Mouse (Mus musculus): Measurements from ENCODE around the gene Rere. TPM values are rescaled to one million over a fixed set of nuclear protein-coding genes. Genes with fewer than 3 reads are reported as not detected.

The Rere gene
- total and polyA plus RNA-seq, 3 experiments = 4.1 to 31.8 TPM; not detected in 1

GRCm38 (mm10) chr4:150544652-150545258, 263.3 kb downstream of the Rere start:
- Histone ChIP-seq H3K4me3 (ENCODE audit: control insufficient read depth in 1 of 2, insufficient read depth in 1 of 2, low read depth in 2 of 2, low read length in 2 of 2) (peak overlapping the region; percentile 58 to 69), H3K27me3 (ENCODE audit: control insufficient read depth in 1 of 2, insufficient read depth in 2 of 2, low read length in 2 of 2) (no peaks in the 10 kb centered on the region), H3K36me3 (ENCODE audit: control insufficient read depth in 1 of 2, insufficient read depth in 2 of 2, low read length in 2 of 2) (peaks cover 0 to 7% of the 10 kb centered on the region in 2 experiments; a peak in 2 of 4 replicates), H3K79me2 (ENCODE audit: control insufficient read depth, insufficient read depth, low read length, poor library complexity) (no peaks in the 10 kb centered on the region; the same call in 1 of the 2 replicates), H3K27ac (ENCODE audit: control insufficient read depth, low read depth, low read length) (peak overlapping the region; percentile 91), H3K4me1 (ENCODE audit: control insufficient read depth in 1 of 2, insufficient read depth in 2 of 2, low read length in 2 of 2) (peaks cover 3 to 6% of the 10 kb centered on the region in 2 experiments; a peak in 2 of 4 replicates), H3K9ac (ENCODE audit: control insufficient read depth, low read depth, low read length, poor library complexity, severe bottlenecking) (peak overlapping the region; percentile 72), H3K9me3 (replicated peaks; ENCODE audit: insufficient read depth, low read length) (no peaks in the 10 kb centered on the region)
- peak; percentile 92 for DNase-seq (ENCODE audit: low read depth, low spot score)
- TF ChIP-seq MAZ (IDR thresholded peaks at IDR 0.05; ENCODE audit: low read depth, low read length) (peak; percentile 72; the same call in 1 of the 2 replicates), NELFE (IDR thresholded peaks at IDR 0.05; ENCODE audit: low read depth, low read length) (peak; percentile 51; the same call in 1 of the 2 replicates), ELF1 (IDR thresholded peaks at IDR 0.05; ENCODE audit: low read depth, low read length) (0 out of 2 replicates have a peak, but pooled peaks have one; percentile 25), GATA1 (IDR thresholded peaks at IDR 0.05; ENCODE audit: low read depth, low read length) (no peak), CTCF (IDR thresholded peaks at IDR 0.05 in 2 of 3, conservative IDR thresholded peaks at IDR 0.05 in 1 of 3; ENCODE audit: control insufficient read depth in 1 of 3, insufficient read depth in 1 of 3, low read depth in 2 of 3, low read length in 3 of 3, poor library complexity in 1 of 3, severe bottlenecking in 1 of 3) (no peak), ETS1 (IDR thresholded peaks at IDR 0.05; ENCODE audit: low read depth, low read length) (no peak), RAD21 (IDR thresholded peaks at IDR 0.05; ENCODE audit: low read depth, low read length) (no peak), TBP (IDR thresholded peaks at IDR 0.05; ENCODE audit: low read depth, low read length) (peak; percentile 84), CHD2 (IDR thresholded peaks at IDR 0.05; ENCODE audit: low read length) (no peak), MEF2A (IDR thresholded peaks at IDR 0.05; ENCODE audit: extremely low read depth, insufficient replicate concordance, low read depth, low read length, poor library complexity, severe bottlenecking) (no peak), MXI1 (IDR thresholded peaks at IDR 0.05; ENCODE audit: low read depth, low read length) (peak; percentile 23; the same call in 1 of the 2 replicates), RCOR1 (IDR thresholded peaks at IDR 0.05; ENCODE audit: low read depth, low read length) (no peak), KAT2A (conservative IDR thresholded peaks at IDR 0.05; ENCODE audit: low read depth, low read length) (no peak), ZC3H11A (IDR thresholded peaks at IDR 0.05; ENCODE audit: low read depth, low read length) (no peak), ZMIZ1 (IDR thresholded peaks at IDR 0.05; ENCODE audit: low read depth, low read length) (peak; percentile 50; the same call in 1 of the 2 replicates), POLR2AphosphoS2 (IDR thresholded peaks at IDR 0.05; ENCODE audit: low read length) (peak; percentile 41; the same call in 1 of the 2 replicates), TCF12 (IDR thresholded peaks at IDR 0.05; ENCODE audit: low read depth, low read length) (0 out of 2 replicates have a peak, but pooled peaks have one; percentile 23), SIN3A (IDR thresholded peaks at IDR 0.05; ENCODE audit: low read length) (no peak), MYC (IDR thresholded peaks at IDR 0.05; ENCODE audit: low read depth, low read length) (peak; percentile 44; the same call in 1 of the 2 replicates), POLR2A (IDR thresholded peaks at IDR 0.05; ENCODE audit: control insufficient read depth in 1 of 2, insufficient read depth in 1 of 2, low read depth in 1 of 2, low read length in 2 of 2, poor library complexity in 1 of 2) (peak in 1 of 2 experiments; percentile 81; a peak in 2 of 4 replicates)

GRCm38 (mm10) chr4:150545775-150546174, 264.3 kb downstream of the Rere start:
- TF ChIP-seq NELFE (IDR thresholded peaks at IDR 0.05; ENCODE audit: low read depth, low read length) (no peak), E2F4 (IDR thresholded peaks at IDR 0.05; ENCODE audit: borderline replicate concordance, low read depth, low read length) (no peak), ZNF384 (IDR thresholded peaks at IDR 0.05; ENCODE audit: low read depth, low read length) (no peak), MYB (IDR thresholded peaks at IDR 0.05; ENCODE audit: low read depth, low read length) (no peak), EP300 (IDR thresholded peaks at IDR 0.05; ENCODE audit: low read depth in 1 of 2, low read length in 2 of 2) (no peak), BHLHE40 (IDR thresholded peaks at IDR 0.05; ENCODE audit: borderline replicate concordance, low read depth, low read length) (no peak), ETS1 (IDR thresholded peaks at IDR 0.05; ENCODE audit: low read depth, low read length) (no peak), CHD2 (IDR thresholded peaks at IDR 0.05; ENCODE audit: low read length) (no peak), UBTF (IDR thresholded peaks at IDR 0.05; ENCODE audit: borderline replicate concordance, insufficient read depth, low read depth, low read length) (no peak), MYC (IDR thresholded peaks at IDR 0.05; ENCODE audit: low read depth, low read length) (no peak), POLR2AphosphoS5 (IDR thresholded peaks at IDR 0.05; ENCODE audit: borderline replicate concordance, low read depth, low read length) (no peak), USF1 (IDR thresholded peaks at IDR 0.05; ENCODE audit: low read depth, low read length) (no peak)
- H3K4me1 ChIP-seq (ENCODE audit: control insufficient read depth in 1 of 2, insufficient read depth in 2 of 2, low read length in 2 of 2) = peaks cover 3 to 6% of the 10 kb centered on the region in 2 experiments; a peak in 2 of 4 replicates
- H3K27me3 ChIP-seq (ENCODE audit: control insufficient read depth in 1 of 2, insufficient read depth in 2 of 2, low read length in 2 of 2) = no peaks in the 10 kb centered on the region
- no peak overlapping the region for H3K9ac ChIP-seq (ENCODE audit: control insufficient read depth, low read depth, low read length, poor library complexity, severe bottlenecking)
- H3K9me3 ChIP-seq (replicated peaks; ENCODE audit: insufficient read depth, low read length) = no peaks in the 10 kb centered on the region
- no peak for DNase-seq (ENCODE audit: low read depth, low spot score)
- no peaks in the 10 kb centered on the region; the same call in 1 of the 2 replicates for H3K79me2 ChIP-seq (ENCODE audit: control insufficient read depth, insufficient read depth, low read length, poor library complexity)
- no peak overlapping the region for H3K27ac ChIP-seq (ENCODE audit: control insufficient read depth, low read depth, low read length)
- peaks cover 0 to 7% of the 10 kb centered on the region in 2 experiments; a peak in 2 of 4 replicates for H3K36me3 ChIP-seq (ENCODE audit: control insufficient read depth in 1 of 2, insufficient read depth in 2 of 2, low read length in 2 of 2)
- no peak overlapping the region for H3K4me3 ChIP-seq (ENCODE audit: control insufficient read depth in 1 of 2, insufficient read depth in 1 of 2, low read depth in 2 of 2, low read length in 2 of 2)

Data from MEL (cell line).